Mouse (Mus musculus) hindbrain, embryonic 12.5 days (tissue): ENCODE measurements at regions not wholly inside any gene's neighbourhood (a gene's known extent, or its start where the extent isn't known, plus 50 kb on each side); places are given as distances from the start of the nearest gene placed in this dataset.

Source experiments
- ATAC-seq: fragments of 200-750 bp; cut with Nextera tagmentation; 2 replicates; pipeline ENCODE4 v1.8.0; 2017; ENCODE audit warnings: moderate TSS enrichment; ENCODE audit not compliant: low FRiP score
- H3K27ac ChIP-seq: fragments of 300-500 bp; sonication (generic); 2 replicates; pipeline ENCODE4 v1.5.1; 2016; ENCODE audit warnings: mild to moderate bottlenecking
- H3K27me3 ChIP-seq: fragments of 300-500 bp; sonication (generic); 2 replicates; pipeline ENCODE4 v1.6.1; 2016; ENCODE audit warnings: mild to moderate bottlenecking
- H3K36me3 ChIP-seq: fragments of 300-500 bp; sonication (generic); 2 replicates; pipeline ENCODE4 v1.6.1; 2016; ENCODE audit warnings: mild to moderate bottlenecking
- H3K4me1 ChIP-seq: fragments of 300-500 bp; sonication (generic); 2 replicates; pipeline ENCODE4 v1.6.1; 2016
- H3K4me2 ChIP-seq: fragments of 300-500 bp; sonication (generic); replicated peaks from 2 replicates; pipeline ENCODE4 v1.6.1; 2016; ENCODE audit warnings: mild to moderate bottlenecking
- H3K4me3 ChIP-seq: fragments of 300-500 bp; sonication (generic); 2 replicates; pipeline ENCODE4 v1.5.1; 2016; ENCODE audit warnings: mild to moderate bottlenecking
- H3K9ac ChIP-seq: fragments of 300-500 bp; sonication (generic); 2 replicates; pipeline ENCODE4 v1.6.1; 2016; ENCODE audit warnings: mild to moderate bottlenecking, moderate library complexity
- H3K9me3 ChIP-seq: fragments of 300-500 bp; sonication (generic); replicated peaks from 2 replicates; pipeline ENCODE4 v1.6.1; 2016; ENCODE audit warnings: mild to moderate bottlenecking
- WGBS: fragments of 180-500 bp; shearing (Covaris S2); methylation state at CpG from one replicate; pipeline ENCODE4 v1.1.7; 2016; 5-methylcytosine and 5-hydroxymethylcytosine counted together

DNA sequence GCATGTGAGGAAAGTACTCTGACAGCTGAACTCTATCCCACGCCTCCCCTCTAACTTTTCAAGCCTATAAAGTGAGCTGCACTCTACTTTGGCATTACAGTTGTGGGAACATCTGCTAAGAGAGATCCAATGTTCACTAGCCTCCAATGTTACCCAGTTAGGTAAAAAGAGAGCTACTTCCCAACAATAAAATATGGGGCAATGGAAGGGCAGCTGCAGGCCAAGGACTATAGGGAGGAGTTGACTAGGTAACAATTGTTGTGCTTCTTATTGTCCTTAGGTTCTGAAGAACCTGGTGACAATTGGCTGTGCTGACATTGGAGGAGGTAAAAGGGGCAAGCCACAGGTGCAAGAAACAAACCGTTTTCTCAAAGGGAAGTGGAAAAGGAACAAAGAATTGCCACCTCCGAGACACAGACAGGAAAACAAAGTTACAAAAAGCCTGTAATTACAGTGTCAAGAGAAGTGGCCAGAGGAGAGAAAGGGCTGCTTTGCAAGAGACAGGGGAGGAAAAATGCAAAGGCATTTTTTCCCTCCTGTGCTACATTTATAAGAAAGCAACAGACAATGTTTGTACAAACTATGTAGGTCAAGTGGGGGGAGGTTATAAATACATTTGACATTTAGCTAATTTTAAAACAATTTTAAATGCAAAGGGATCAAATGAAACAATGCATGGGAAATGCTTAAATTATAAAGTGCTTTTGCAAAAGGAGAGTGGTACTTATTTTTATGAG lies 54.1 kb upstream of the Lclat1 start:
- H3K4me1 ChIP-seq: no peaks in the 10 kb centered on the region
- no peaks in the 10 kb centered on the region for H3K36me3 ChIP-seq
- no peak for ATAC-seq
- whole genome bisulfite sequencing: 30% methylated on average over 3 of the region's 3 CpGs
- peaks cover 8% of the 10 kb centered on the region for H3K27me3 ChIP-seq
- no peak overlapping the region for H3K4me3 ChIP-seq
- H3K9ac ChIP-seq: no peak overlapping the region
- H3K4me2 ChIP-seq: no peak overlapping the region
- H3K9me3 ChIP-seq: no peaks in the 10 kb centered on the region
- no peak overlapping the region for H3K27ac ChIP-seq

DNA sequence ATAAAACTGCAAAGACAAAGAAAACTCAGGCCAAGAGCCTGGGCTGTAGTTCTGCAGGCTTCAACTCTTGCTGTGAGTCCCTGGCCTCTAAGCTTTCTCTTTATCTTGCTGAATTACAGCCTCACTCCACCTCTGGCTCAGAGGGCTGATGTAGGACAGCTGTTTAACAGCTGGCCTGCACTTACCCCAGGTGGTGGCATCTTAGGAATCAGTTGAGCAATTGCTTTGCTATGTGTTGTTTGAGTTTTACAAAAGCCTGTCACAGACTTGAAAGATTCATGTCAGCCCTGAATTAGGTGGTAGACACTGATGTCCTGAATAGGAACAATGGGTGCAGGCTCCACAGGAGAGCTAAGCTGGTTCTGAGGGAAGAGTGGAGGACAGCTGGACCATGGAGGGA lies 53.6 kb upstream of the Lclat1 start:
- H3K27me3 ChIP-seq: peaks cover 11% of the 10 kb centered on the region
- H3K4me3 ChIP-seq: no peak overlapping the region
- ATAC-seq: no peak
- no peak overlapping the region for H3K9ac ChIP-seq
- no peak overlapping the region for H3K4me2 ChIP-seq
- no peaks in the 10 kb centered on the region for H3K4me1 ChIP-seq
- no peak overlapping the region for H3K27ac ChIP-seq
- H3K36me3 ChIP-seq: no peaks in the 10 kb centered on the region
- no peaks in the 10 kb centered on the region for H3K9me3 ChIP-seq

DNA sequence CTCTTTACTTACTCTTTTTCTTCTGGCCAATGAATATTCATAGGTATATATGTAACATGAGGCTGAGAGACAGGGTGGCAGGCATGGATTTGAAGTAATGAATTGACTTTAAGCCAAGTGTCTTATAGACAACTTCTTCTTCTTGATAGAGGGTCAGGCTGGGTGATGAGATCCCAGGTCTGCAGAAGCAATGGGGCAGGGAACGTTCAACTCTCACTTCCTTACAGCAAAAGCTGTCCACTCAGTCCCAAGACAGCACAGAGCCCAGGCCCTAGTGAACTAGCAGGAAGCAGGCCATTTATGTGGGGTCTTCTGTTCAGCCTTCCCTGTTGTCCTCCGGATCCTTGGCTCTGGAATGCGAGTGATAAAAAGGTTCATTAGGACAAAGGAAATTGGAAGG lies 52.6 kb upstream of the Lclat1 start:
- H3K4me2 ChIP-seq: no peak overlapping the region
- peaks cover 11% of the 10 kb centered on the region for H3K27me3 ChIP-seq
- 63% methylated on average over 3 of the region's 3 CpGs for WGBS
- no peaks in the 10 kb centered on the region for H3K9me3 ChIP-seq
- H3K36me3 ChIP-seq: no peaks in the 10 kb centered on the region
- H3K9ac ChIP-seq: no peak overlapping the region
- H3K27ac ChIP-seq: no peak overlapping the region
- H3K4me3 ChIP-seq: no peak overlapping the region
- no peak for ATAC-seq
- no peaks in the 10 kb centered on the region for H3K4me1 ChIP-seq

DNA sequence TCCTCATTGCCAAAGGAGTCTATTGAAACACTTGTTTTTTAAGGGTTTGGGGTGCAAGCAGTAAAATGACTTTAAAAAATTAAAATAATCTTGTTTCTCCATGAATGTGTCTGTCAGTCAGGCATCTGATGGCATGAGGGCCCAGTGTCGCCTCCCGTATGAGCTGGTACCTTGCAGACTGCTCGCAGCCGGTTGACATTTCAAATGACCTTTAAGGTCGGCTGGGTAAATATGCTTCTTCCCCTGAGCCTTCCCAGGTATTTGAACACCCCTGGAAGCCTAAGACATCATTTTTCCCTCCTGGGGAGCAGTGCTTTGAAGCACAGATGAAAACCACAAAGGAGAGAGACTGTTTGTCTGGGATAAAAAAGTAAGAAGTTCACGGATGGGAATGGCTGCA lies 52.2 kb upstream of the Lclat1 start:
- H3K4me2 ChIP-seq: no peak overlapping the region
- peaks cover 4% of the 10 kb centered on the region for H3K4me1 ChIP-seq
- H3K9ac ChIP-seq: no peak overlapping the region
- no peak overlapping the region for H3K4me3 ChIP-seq
- peaks cover 11% of the 10 kb centered on the region for H3K27me3 ChIP-seq
- ATAC-seq: no peak
- H3K9me3 ChIP-seq: no peaks in the 10 kb centered on the region
- H3K27ac ChIP-seq: no peak overlapping the region
- no peaks in the 10 kb centered on the region for H3K36me3 ChIP-seq
- 60% methylated on average over 6 of the region's 6 CpGs for WGBS

DNA sequence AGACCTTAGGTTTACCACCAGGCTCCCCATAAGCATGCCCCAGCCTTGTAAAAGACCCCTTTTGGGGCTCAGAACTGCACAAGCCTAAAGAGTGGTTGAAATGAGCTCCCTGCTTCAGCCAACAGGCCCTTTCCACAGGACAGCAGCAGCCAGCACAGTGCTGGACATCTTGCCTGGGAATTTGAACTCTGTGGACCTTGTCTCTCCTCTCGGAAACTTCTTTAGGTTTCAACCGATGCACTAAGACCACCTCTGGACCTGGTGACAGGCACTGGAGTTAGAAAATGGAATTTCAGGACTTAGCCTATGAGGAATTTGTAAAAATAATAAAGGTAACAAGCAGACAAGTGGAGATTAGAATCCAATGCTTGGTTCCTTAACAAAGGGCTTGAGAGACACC lies 51.2 kb upstream of the Lclat1 start:
- no peak overlapping the region for H3K4me3 ChIP-seq
- no peak overlapping the region for H3K27ac ChIP-seq
- WGBS: 89% methylated on average over 2 of the region's 2 CpGs
- peaks cover 6% of the 10 kb centered on the region for H3K4me1 ChIP-seq
- no peak overlapping the region for H3K9ac ChIP-seq
- ATAC-seq: no peak
- no peaks in the 10 kb centered on the region for H3K9me3 ChIP-seq
- no peaks in the 10 kb centered on the region for H3K36me3 ChIP-seq
- peaks cover 14% of the 10 kb centered on the region for H3K27me3 ChIP-seq
- no peak overlapping the region for H3K4me2 ChIP-seq
